Mouse (Mus musculus) adipocyte (in vitro differentiated cells): ENCODE data around the gene Afmid.

Source experiments
- DNase-seq: peaks from one replicate; pipeline ENCODE4 v3.0.0-alpha.2; 2016; ENCODE audit warnings: low spot score

Afmid gene

GRCm38 (mm10) chr11:117848271-117848984 lies 22.7 kb downstream of the Afmid start:
- peak; percentile 60 for DNase-seq

- peak; percentile 95 for DNase-seq
Observed at GRCm38 (mm10) chr11:117848985-117849671, 23.4 kb downstream of the Afmid start, which contains the start of gene Birc5. Gene Birc5 (plus strand): TSS chr11:117849251.

DNA sequence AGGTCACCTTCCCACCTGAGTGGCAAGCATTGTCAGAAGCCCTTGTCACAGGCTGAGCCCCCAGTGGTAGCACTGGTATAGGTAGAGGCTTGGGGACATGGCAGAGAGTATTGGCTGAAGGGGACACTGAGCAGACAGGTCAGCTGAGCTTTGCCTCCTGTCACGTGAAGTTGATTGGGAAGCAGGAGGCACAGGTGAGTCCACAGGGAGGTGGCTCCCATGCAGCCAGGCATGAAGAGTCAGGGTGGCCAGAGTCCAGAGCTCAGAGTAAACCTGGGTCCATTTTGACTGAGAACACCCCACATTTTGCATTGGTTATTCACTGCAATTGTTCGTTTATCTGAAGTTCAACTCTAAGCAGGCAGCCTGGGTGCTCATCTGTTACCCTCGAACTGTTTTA lies 27.2 kb downstream of the Afmid start:
- DNase-seq = no peak

DNA sequence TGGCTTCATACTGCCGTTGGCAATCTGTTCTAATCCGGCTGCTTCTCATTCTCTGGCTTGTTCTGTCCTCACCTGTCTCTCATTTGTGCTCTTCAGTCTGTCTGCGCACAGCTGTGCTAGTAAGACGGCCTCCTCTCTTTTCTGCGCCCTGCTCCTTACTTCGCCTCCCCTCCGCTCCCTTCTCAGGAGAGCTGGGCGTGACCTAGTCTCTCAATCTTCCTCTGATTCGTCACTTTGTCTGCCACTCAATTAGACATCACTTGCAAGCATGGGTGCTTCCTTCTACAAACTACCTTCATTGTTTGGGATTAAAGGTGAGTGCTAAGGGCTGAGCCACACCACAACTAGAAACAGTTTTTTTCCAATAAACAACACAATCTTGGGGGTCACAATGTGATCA lies 28.5 kb downstream of the Afmid start:
- DNase-seq = no peak

- no peak for DNase-seq
Observed at GRCm38 (mm10) chr11:117855360-117855759, 29.6 kb downstream of the Afmid start.

- no peak for DNase-seq
Observed at GRCm38 (mm10) chr11:117855975-117856374, 30.3 kb downstream of the Afmid start.

DNA sequence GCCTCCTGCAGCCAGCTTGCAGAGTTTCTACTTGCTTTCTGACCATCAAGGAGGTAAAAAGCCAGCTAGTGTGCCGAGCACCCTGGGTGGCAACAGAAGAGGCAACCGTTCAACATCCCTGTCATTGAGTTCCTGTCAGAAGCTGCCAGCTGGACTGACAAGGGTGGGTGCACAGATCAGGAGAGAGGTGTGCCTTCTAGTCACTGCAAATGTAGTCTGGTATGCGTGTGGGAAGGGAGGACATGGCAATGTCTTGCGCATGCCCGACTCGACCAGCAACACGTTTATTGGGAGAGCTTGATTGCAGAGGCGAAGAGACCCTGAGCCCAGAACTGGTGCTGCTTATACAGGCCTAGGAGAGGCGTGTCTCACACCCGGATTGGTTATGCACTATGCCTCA lies 31.7 kb downstream of the Afmid start:
- no peak for DNase-seq

DNA sequence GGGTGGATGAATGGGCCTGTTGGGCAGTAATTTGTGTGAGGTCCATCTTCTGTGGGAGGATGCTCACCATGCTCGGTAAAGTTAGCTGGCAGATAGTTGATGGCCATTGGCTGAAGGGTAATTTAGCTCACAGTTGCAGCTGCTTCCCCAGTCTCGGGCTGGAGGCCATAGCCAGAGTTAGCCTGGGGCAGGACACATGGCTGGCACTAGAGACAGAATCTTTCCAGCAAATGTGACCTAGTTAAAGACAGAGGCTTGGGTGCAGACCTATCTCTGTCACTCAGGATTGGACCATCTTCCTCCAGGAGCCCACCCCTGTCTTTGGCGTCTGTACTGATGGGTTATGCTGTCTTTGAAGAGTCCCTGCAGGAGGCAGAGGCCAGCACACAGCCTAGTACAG lies 32.7 kb downstream of the Afmid start:
- DNase-seq = no peak

- DNase-seq = no peak
Observed at GRCm38 (mm10) chr11:117860601-117861000, 34.9 kb downstream of the Afmid start, which contains the start of gene Tmem235. Gene Tmem235 (plus strand): TSS chr11:117860752.

DNA sequence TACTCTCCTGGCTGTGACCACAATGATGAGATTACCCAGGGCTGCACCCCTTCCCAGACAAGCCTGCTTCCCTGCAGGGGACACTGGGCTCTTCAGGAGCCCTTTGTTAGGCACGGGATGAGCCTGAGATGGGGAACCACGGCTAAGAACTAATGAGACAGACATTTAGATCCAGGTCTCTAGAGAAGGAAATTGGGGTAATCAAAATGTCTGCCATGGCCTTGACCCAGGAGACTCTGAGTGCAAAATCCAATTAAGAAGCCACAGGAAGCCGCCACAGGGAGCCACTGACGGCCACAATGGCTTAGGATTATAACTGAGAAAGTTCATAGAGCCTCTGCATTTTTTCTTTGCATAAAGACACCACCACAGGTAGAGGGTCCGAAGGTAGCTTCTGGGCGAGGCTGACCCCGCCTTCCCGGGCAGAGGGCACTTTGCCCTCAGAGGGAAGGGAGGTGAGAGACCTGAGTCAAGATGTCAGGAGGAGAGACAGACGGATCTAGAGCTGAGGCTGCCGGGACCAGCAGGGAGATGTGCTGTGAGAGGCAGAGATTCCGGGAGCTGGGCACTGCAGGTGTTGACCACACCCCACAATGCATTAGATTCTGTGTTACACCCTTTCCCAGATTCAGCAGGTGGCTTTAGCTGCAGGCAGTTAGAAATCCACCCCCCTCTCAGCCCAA lies 37.6 kb downstream of the Afmid start:
- DNase-seq = no peak

GRCm38 (mm10) chr11:117864805-117865204 lies 39.1 kb downstream of the Afmid start:
- DNase-seq = no peak

- DNase-seq = no peak
Observed at GRCm38 (mm10) chr11:117865988-117866387, 40.3 kb downstream of the Afmid start.

DNA sequence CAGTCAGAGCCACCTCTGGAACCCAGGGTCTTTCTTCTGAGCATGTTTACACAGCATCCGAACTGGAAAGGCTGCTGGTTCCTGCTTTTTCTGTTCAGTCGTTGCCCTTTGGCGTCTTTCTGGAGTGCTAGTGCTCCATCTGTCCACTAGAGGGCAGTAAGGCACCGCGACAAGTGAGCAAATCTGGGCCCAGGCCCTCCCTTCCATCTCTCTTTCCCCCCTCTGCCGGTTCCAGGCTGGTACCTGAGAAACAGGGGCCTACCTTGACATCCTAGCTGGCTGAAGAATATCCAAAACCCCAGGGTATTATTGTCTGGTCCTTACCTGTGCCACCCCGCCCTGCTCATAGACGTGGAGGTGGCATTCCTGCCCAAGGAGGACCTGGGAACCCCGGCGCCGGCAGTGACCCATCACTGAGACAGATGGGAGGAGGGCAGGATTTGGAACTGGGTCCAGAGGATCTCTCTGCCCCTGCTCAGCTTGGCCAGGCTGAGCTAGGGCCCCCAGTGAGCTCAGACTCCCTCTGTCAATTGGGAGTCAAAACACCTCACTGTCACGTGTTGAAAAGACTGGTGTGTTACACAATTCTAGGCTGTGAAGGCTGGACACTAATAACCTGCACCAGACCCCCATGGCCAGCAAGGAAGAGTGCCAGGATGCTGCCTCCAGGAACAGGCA lies 45.1 kb downstream of the Afmid start:
- DNase-seq = peak; percentile 88

GRCm38 (mm10) chr11:117871376-117871775 lies 45.7 kb downstream of the Afmid start:
- no peak for DNase-seq

DNA sequence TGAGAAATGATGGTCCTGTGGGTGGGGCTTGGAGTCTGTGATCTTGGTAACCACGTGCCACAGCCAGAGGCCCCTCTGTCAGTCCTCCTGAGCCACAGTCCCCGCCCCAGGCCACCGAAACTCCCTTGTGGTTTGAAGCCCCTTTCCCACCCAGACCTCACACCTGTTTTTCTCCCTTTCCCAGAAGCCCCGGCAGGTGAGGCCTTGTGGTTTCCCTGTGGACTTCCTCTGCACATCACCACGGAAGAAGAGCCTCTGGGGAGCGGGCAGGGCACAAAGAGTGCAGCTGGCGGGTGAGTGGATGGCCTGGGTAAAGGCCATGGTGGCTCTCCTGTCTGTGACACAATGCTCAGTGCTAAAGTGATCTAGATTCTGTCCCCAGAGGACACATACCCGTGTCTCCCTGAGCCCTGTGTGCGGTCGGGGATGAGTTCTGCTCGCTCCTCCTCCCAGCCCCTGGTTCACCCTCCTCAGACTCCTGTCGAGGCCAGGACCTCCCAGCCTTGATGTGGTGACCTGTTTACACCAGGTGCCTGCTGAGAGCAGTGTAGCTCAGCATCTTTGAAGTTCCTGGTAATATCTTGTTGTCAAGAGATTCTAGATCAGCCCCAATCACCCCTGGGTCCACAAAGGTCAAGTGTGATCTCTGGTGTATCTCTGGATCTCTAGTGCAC lies 46.3 kb downstream of the Afmid start:
- DNase-seq = no peak

- DNase-seq = peak; percentile 88
Observed at GRCm38 (mm10) chr11:117872861-117873608, 47.3 kb downstream of the Afmid start, which contains the start of gene Tha1. Gene Tha1 (minus strand): TSS chr11:117873481.

GRCm38 (mm10) chr11:117874419-117874818 lies 48.7 kb downstream of the Afmid start:
- DNase-seq = peak; percentile 44

DNA sequence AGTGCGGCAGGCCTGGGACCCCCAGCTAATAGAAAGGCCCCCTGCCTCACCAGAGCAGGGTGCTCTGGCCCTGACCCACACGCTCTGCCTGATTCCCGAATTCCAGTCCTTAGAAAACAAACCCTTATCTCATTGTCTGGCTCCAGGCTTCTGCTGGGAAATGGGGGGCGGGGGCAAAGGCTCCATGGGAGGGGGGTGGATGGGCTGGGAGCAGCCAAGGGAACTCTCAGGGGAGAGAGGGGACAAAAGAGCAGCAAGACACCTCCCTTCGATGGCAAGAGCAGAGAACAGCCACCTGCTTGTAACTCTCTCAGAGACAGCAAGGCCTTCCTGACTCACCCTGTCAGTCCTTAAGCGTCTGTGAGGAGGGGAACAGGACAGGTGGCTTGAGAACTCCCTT lies 50.0 kb downstream of the Afmid start:
- no peak for DNase-seq

GRCm38 (mm10) chr11:117877917-117878745 lies 52.4 kb downstream of the Afmid start:
- peak; percentile 32 for DNase-seq

DNA sequence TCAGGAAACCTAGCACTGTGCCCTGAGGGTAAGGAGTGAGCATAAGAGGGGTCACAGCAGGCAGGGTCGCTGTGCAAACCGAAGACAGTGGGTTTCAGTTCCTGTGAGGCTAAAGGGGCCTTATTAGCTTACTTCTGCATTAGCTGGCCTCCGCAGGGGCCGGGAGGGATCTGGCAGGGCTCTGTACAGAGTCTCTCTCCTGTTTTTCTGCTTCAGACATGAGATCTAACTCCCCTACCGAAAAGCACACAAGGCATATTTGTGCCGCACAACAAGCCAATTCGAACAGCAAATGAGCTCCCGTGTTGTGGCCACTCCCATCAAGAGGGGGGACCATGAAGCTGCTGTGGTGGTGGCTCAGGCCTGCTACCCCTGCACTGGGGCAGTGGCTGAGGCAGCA lies 53.2 kb downstream of the Afmid start:
- DNase-seq = no peak
